Mouse (Mus musculus): ENCODE results near the gene Kcnk3.

Gene Kcnk3

DNA sequence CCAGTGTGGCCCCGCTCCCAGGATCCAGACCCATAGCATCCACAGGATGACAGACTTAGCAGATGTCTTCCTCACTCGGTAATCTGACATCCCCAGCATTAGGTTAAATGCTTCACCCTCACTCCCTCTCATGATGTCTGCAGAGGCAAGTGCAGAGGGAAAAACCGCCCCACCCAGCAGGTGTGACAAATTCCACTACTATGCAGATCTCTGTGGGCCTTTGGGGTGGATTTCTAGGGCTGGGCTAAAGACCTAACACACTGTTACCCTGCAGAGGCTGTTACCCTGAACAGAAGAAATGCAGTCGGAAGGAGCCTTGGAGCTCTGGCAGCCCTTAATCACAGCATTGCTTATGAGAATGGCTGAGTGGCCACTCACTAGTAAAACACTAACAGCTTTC lies 71.1 kb downstream of the Kcnk3 start:
- in situ Hi-C loops (cut with MboI; ENCODE audit: low pct_unique_long_range_greater_than_20kb in 1 of 2, low sequenced_read_pairs in 2 of 2, unreplicated experiment in 1 of 2): no loop called here

DNA sequence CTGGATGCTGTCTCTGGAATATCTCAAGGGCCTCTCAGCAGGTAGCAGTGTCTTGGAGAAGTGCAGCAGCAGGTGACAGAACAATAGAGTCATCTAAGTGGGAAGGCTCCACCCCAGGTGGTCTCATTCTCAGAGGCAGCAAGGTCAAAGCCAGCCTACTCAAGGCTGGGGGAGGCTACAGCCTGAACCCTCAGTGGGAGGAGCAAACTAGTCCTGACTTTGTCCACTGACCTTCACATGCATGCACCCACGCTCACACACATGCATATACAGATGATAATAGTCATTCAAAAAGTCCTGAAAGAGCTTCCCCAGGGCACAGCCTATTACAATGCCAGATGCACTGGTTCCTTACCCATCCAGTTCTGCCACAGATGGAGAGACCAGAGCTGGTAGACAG lies 72.3 kb downstream of the Kcnk3 start:
- in situ Hi-C loops (cut with MboI; ENCODE audit: low pct_unique_long_range_greater_than_20kb in 1 of 2, low sequenced_read_pairs in 2 of 2, unreplicated experiment in 1 of 2): no loop called here

DNA sequence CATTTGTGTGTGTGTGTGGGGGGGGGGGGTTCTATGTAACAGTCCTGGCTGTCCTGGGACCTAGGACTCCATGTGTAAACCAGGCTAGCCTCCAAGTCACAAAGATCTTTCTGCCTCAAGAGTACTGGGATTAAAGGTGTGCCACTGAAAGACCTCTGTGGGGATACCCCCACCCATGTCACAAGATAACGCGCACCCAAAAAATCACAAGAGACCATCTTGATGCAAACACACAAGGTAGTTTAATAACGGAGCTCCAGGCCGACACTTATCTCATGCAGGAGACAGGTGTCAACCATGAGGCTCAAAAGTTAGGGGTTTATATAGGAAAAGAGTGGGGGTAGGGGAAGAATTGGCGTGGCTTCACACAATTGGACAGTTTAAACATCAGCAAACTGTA lies 72.8 kb downstream of the Kcnk3 start:
- in situ Hi-C loops (cut with MboI; ENCODE audit: low pct_unique_long_range_greater_than_20kb in 1 of 2, low sequenced_read_pairs in 2 of 2, unreplicated experiment in 1 of 2): no loop called here

DNA sequence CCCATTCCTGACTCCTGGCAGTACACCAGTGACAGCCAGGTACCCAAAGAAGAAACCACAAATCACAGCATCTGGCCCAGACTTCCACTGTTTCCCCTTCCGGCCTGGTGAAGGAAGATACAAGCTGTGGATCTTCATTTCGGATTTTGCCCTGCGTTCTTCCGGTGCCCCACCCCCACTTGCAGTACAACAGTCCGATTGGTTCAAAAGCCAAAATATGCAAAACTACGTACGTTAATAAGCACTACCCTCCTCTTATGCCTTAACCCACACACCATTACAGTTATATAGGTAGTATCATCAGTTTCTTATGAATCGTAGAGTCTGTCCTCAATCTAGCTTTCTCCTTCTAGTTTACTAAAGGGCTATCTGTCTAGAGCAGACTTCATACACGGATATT lies 77.4 kb downstream of the Kcnk3 start:
- in situ Hi-C loops (cut with MboI; ENCODE audit: low pct_unique_long_range_greater_than_20kb in 1 of 2, low sequenced_read_pairs in 2 of 2, unreplicated experiment in 1 of 2): no loop called here

DNA sequence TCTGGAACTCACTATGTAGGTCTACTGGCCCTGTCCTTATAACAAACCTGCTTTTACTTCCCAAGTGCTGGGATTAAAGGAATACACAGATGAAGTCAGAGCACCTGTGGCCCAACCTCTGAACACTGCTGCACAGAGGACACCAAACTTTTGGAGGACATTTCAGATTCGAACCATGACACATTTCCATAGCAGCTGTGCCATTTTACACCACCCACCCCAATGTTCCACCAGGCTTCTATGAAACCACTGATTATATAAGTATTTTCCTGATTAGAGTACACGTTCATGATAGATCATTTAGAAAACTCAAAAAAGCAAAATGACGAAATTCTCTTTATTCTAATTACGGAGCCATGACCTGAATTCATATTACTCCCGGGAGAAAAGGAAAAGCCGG lies 78.0 kb downstream of the Kcnk3 start:
- in situ Hi-C loops (cut with MboI; ENCODE audit: low pct_unique_long_range_greater_than_20kb in 1 of 2, low sequenced_read_pairs in 2 of 2, unreplicated experiment in 1 of 2): no loop called here

DNA sequence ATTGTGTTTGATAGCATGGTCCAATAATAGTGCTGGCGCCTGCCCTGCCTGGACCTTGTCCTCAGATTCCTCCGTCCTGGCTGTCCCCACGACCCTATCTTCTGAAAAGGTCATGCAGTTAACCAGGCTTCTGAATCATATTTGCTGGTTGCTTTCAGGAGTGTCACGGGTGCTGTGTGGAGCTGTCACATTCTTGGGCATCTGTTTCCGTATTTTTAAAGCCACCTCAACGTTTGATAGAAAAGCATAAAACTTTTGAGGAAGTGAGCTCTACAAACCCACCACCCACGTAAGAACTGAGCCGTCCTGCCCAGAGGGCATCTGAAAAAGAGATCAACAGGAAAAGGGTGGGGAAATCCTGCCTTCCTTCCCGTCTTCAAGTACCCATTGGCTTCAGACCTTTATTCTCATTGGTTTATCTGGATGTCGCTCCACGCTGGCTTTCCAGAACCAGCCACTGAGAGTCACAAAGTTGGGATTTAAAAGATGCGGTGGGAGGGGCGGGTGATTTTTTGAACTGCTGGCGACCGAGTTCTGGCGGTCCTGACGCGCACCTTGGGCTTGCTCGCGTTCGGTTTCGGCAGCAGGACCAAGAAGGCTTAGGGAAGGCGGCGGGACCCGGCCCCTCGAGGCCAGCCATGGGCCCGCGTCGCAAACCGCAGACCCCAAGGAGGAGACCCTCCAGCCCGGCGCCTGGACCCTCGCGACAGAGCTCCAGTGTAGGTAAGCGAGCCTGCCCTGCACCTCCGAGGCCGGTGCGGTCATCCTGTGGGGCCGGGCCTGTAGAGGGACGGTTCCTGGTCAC lies 78.6 kb downstream of the Kcnk3 start, which contains the start of gene Cenpa:
TSS of gene Cenpa (plus strand) at position 387 of the 805 bp plus-strand sequence.
- in situ Hi-C loops (cut with MboI; ENCODE audit: low pct_unique_long_range_greater_than_20kb in 1 of 2, low sequenced_read_pairs in 2 of 2, unreplicated experiment in 1 of 2): no loop called here

DNA sequence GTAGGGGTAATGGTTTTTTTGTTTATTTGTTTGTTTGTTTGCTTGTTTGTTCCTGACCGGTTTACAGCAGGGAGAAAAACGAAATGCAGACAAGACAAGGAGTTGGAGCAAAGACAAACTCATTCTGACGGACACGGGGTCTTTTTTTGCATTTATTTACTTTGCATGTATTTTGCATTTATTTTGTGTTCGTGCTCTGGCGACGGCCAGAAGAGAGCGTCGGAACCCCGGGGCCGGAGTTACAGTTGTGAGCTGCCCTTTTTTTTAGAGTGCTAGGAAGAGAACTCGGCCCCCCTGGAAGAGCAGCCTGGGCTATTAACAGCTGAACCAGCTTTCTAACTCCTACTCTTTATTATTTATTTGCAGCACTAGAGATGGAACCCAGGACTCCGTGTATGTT lies 79.2 kb downstream of the Kcnk3 start:
- in situ Hi-C loops (cut with MboI; ENCODE audit: low pct_unique_long_range_greater_than_20kb in 1 of 2, low sequenced_read_pairs in 2 of 2, unreplicated experiment in 1 of 2): no loop called here

DNA sequence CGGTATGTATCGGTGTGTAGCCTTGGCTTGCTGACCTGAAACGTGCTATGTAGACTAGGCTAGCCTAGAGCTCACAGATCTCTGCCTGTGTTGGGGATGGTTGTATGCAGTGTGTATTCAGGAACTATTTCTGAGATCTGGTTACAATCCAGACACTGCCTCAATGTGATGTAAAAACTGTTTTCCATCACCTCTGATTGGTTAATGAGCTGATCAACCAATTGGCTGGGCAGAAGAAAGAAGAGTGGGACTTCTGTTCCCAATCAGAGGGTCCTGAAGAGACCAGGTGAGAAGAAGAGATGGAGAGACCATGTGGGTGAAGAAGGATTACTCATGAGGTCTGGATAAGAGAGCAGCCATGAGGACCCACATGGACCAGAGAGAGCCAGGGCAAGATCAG lies 79.7 kb downstream of the Kcnk3 start:
- in situ Hi-C loops (cut with MboI; ENCODE audit: low pct_unique_long_range_greater_than_20kb in 1 of 2, low sequenced_read_pairs in 2 of 2, unreplicated experiment in 1 of 2): no loop called here

DNA sequence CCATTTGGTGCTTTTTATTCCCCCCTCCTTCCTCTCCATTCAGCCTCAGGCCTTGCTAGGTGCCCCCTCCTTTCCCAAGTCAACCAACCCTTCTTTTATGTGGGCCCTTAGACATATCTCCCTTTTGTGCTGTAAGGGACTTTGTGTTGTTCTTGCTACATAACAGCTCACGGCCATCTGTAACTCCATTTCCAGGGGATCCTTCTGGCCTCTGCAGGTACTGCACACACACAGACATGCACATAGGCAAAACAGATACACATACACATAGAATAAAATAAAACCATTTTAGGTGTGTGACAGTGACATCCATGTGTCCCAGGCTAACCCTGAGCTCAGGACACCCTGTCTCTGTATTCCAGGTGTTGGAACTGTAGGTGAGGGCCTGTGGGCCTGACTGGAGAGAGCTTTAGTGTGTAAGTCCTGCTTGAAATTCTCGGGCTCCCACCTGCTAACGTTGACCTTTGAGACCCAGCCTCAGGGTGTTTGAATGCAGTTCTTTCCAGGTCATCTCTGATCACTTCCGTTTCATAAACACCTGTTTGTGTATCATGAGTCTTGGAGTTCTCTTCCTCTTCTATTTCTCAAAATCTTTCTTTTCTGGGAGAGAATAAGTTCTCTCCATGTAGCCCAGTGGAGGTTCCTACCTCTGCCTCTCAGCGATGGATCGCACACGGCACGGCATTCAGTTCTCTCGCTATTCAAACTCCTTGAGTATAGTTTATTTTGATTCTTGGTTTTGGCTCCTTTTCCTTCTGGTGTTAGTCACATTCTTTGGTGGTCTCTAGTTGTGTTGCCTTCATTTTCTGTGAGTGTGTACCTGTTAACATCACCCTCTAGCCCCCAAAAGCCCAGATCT lies 80.9 kb downstream of the Kcnk3 start:
- in situ Hi-C loops (cut with MboI; ENCODE audit: low pct_unique_long_range_greater_than_20kb in 1 of 2, low sequenced_read_pairs in 2 of 2, unreplicated experiment in 1 of 2): no loop called here

DNA sequence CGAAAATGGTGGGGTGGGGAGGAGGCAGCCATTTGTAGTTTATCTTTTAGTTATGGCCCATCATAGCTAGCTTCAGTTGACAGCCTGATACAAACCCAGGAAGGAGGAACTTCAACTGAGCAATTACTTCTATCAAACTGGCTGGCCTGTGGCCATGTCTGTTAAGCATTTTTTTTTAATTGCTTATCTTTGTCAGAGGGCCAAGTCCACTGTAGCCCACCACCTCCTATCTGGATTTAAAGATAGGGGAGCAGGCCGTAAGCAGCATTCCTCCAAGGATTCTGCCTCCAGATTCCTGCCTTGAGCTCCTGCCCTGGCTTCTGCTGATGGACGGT lies 81.5 kb downstream of the Kcnk3 start:
- in situ Hi-C loops (cut with MboI; ENCODE audit: low pct_unique_long_range_greater_than_20kb in 1 of 2, low sequenced_read_pairs in 2 of 2, unreplicated experiment in 1 of 2): no loop called here

DNA sequence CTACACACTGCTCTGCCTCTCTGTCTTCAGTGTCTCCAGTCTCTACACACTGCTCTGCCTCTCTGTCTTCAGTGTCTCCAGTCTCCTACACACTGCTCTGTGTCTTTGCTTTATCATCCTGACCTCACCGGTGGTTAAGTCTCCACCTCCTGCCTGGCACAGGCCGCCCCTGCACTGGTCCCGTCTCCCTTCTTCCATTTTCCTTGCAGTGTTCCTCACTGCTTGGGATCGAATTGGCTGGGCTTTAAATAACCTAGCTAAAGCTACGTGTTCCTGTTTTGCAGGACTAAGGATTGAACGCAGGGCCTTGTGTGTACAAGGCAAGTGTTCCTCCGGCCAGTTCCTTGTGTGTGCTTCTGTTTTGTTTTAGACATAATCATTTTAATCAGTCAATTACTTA lies 82.1 kb downstream of the Kcnk3 start:
- in situ Hi-C loops (cut with MboI; ENCODE audit: low pct_unique_long_range_greater_than_20kb in 1 of 2, low sequenced_read_pairs in 2 of 2, unreplicated experiment in 1 of 2): no loop called here

DNA sequence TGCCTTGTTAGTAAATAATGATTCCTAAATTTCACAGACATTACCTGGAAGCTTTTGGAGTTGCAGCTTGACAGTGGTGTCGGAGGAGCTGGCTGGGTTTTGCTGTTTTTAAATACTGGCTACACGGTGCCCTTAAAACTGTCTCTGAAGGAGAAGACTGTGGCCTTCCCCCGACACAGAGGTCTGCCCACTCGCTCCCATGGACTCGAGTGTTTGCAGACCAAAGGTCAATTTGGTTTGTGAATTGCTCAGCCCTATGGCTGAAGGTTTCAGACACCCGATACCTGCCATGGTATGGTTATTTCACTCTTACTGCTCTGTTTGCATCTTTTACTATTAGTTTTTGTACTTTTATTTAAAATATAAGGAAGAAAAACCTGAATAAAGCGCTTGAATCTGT lies 86.0 kb downstream of the Kcnk3 start:
- in situ Hi-C loops (cut with MboI; ENCODE audit: low pct_unique_long_range_greater_than_20kb in 1 of 2, low sequenced_read_pairs in 2 of 2, unreplicated experiment in 1 of 2): no loop called here
